Mouse (Mus musculus) bone marrow, adult 2 months (tissue): ENCODE results near the gene B630019K06Rik.

Source experiments
- CTCF ChIP-seq: fragments of 200-500 bp; IDR thresholded peaks from 2 replicates; pipeline ENCODE4 v1.5.1; 2011; ENCODE audit warnings: low read length, control low read depth; ENCODE audit not compliant: control insufficient read depth, insufficient read depth
- POLR2A ChIP-seq: fragments of 200-500 bp; IDR thresholded peaks from 2 replicates; pipeline ENCODE4 v1.6.1; 2011; ENCODE audit warnings: low read depth, mild to moderate bottlenecking, control low read depth, low read length, borderline replicate concordance; ENCODE audit not compliant: control insufficient read depth

GRCm38 (mm10) chrX:8843694-8844093 lies 48.5 kb upstream of the B630019K06Rik start, which contains the start of gene Gm6592:
- TF ChIP-seq POLR2A: no peak
- no peak for TF ChIP-seq CTCF
